Mouse (Mus musculus): Measurements from ENCODE around the gene Dync1li2.

The Dync1li2 gene

DNA sequence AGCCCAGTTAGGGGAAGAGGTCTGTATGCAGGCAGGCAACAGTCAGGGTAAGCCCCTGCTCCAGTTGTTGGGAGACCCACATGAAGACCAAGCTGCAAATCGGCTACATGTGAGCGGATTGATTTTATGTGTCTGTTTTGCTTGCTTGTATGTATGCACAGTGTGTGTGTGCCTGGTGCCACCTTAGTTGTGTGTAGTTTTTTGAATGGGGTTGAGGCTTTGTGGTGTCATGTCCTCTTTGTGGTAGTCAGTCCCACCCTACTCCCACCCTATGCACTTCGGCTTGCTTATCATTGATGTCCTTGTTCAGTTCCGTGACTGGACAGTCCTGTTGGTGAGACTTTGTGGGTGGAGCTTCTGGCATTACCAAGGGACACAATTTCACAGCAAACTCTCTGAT, 29.1 kb downstream of the Dync1li2 start:
- no peak for DNase-seq

DNA sequence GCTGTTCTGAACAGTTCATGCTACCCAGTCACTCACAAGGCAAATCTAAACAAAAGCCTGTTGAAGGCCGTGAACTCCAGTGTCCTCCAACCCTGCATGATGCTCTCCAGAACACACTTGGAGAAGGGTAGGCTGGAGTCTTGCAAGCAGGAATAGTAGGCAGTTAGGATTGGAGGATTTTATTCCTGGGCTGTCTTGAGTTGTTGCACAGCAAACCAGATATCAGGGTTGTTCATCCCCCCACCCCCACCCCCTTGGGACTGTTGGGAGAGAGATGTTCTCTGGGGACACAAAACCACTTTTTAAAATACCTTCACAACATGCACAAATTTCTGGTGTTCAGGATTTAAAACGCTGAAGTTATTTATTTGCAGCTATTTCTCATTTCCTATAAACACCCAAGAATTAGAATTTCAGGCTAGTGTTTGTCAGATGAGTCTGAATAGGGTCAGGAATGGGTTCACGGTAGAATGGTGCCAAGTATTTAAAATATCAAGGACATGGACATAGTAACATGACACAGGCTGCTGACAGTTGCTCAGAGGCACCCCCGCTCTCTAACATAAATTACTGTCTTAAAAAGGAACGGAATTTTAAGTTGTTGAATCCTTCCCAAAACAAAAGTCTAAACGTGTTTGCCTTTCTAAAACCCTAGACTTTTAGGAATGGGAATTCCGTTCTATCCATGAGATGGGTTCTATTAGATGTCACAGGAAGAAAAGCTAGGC, 29.9 kb downstream of the Dync1li2 start:
- no peak for DNase-seq

DNA sequence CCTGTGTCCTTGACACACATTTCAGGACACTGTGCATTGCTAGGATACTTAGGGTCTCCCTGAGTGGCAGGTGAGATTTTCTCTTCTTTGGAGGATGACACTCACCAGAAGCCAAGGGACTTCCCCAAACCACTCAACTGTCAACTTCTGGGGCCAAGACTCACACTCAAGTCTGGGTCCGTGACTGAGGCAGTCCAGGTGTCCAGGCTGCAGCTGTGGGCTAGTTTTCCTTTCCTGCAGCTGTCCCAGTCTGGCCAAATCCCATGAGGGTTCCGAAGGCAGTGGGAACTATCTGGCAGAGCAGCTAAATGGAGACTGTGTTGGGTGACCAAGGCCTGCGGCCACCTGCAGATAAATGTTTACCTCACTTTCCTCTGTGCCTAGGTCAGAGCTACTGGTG, 30.9 kb downstream of the Dync1li2 start:
- no peak for DNase-seq

DNA sequence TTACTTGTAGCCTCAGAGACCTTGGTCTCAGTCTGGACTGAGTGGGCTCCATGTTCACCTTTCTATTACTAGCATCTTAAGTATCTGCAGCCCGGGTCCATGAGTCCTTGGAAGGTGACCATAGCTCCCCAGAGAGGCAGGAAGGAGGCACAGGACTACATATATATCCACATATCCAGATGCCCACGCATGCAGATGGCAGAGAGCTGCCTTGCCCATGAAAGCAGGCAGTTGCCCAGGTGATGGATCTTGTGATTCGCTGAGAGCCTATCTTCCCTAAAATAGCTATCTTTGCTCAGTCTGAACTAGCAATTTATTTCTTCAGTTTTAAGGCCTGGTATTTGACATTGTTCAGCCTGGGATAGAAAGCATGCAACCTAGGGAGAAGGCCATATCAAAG, 31.4 kb downstream of the Dync1li2 start:
- DNase-seq, result peak; percentile 87

DNA sequence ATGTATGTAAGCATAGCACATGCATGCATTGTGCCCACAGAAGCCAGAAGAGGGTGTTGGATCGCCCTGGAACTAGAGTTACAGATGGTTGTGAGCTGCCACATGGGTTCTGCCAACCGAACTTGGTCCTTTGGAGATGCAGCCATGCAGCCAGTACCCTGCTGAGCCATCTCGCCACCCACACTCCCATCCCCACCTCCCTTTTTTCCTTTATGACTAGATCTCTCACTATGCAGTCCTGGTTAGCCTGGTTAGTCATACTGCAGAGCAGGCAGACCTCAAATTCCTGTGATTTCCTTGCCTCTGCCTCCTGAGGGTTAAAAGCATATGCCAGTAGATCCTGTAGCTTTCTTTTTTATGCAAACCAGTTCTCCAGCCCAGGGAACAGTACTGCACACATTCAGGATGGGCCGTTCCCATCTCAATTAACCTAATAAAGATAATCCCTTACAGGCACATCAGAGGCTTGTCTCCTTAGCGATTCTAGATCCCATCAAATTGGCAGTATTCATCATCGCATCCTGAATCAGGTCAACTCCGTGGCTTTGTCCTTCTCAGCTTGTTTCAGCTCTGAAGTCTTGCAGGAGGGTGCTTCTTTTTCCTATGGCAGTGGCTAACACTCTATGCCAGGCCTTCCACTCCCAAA, 32.1 kb downstream of the Dync1li2 start:
- peak; percentile 67 for DNase-seq

DNA sequence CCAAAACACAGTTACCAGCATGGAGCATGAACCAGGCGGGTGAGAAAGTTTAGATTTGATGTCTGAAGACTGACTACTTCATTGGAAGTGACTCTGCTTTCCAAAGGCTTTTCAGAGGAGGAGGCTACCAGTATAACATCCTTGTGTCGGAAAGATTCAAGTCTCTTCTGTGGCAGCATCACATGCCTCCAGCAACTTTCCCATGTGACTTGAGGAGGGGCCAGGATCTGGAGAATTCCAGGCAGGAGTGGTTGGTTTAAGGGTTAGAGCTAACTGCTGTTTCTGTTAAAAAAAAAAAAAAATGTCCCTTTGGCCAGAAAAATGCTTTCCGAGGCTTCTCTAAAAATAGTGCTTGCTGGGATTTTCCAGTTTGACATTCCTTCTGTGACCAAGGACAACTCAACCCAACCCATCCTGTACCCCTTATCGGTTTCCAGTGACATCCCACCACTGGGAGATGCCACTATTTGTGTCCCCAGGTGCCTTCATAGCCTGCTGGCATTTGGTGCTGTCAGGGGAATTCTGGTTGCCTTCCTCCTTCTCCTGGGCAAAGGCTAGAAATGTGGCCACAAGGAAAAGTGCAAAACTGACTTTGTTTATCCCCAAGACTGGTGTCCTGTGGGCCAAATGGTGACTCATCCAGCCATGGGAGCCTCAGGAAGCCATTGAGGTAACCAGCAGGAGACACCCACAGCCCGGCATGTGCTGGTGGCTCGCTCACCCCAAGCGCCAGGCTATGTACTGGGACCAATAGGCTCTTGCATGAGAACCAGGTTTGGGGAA, 34.3 kb downstream of the Dync1li2 start:
- no peak for DNase-seq

DNA sequence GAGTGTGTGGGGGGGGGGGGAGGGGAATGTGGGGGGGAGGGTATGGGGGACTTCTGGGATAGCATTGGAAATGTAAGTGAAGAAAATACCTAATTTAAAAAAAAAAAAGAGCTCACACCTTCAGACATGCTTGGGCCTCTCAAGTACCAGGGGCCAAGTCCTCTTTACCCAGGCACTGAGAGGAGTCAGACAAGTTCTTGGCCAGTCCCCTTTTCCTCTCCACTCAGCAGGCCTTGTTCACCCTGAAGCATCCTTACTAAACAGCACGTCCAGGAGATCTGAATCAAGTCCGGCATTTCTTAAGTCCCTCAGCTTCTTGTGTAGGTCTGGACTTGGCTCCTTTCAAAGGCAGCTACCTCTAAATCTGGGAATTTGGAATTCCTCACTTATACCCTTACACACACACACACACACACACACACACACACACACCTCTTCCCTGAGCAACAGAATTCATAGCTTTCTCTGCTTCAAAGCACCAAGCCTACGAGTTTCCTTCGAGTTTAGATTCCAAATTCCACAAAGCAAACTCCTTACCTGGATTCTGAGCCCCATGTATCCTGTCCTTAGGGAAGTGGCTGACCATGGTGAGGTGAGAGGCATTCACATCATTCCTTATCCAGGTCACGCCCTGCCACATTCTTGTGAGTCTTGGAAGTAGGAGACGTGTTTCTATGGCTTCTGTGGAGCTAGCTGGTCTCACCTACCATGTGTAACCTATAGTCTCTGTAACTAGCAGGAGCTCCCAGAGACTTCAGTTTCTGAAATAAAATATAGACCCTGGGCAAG, 36.3 kb downstream of the Dync1li2 start:
- no peak for DNase-seq

DNA sequence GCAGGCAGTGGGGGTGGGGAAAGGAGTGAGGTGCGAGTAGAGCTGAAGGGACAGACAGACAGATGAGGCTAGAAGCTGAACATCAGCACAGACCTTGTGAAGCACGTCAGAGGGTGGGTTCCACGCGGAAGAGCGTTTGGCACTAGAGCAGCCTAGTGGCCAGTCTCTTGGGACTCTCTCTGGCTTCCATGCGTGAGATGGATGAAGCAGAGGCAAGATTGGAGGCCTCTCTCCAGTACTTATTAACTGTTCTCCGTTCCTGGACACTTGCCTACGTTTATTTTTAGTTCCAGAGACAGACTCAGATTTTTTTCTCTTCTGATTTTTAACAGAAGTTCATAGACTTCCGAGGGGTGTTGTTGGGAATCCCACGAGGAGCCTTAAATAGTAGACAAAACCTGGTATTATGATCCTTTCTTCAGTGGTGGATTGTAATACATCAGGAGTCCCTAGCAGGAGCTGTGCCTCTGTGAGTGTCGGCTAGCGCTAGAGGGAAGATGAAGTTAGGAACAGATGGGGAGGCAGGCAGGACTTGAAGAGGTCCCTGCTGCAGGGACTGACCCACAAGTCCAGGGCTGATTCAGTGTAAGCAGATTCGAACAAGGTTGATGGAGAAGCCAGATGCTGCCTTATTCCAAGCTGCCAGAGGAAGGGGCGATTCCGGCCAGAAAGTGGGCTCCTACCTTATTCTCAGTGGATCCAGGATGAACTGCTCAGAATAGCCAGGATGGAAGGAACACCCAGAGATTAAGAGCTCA, 37.2 kb downstream of the Dync1li2 start:
- DNase-seq, result no peak

DNA sequence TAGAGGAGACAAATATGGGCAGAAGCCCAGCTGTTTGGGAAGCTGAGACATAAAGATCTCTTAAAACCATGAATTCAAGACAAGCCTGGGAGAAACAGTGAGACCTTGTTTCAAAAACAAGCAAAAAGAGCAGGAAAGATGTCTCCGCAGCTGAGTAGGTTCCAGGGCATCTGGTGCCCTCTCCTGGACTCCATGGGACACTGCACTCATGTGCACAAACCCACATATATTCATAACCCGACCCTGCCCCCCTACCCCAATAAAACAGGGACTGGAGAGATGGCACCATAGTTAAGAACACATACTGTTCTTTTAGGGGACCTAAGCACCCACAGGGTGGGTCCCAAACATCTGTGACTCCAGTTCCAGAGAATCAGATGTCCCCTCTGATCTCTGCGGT, 39.3 kb downstream of the Dync1li2 start:
- DNase-seq, result no peak

DNA sequence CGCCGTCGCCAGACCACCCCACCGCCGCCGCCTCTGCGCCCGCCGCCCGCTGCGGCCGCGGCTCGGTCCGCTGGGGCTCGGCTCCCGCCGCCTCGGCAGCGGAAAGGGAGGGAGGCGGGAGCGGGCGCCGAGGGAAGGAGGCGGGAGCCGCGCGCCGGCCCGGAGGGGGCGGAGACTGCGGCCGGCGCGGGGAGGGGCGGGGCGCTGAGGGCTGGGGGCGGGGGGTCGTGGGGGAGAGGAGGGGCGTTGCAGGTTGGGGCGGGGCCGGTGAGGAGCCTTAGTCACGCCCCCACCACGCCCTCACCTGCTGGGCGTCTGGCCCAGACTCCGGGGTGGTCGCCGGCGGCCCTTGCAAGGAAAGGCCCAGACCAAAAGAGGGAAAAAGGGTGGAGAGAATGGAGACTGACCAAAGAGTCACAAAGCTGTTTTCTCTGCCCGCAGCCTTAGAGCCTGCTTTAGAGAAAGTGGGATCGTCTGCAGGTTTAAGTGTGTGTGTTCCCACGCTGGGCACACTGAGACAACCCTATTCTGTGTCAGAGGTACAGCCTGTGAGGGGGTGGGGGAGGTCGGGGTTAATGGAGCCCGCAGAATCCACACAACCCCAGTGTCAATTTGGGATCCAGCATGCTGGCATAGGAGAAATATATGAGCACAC, 47.0 kb downstream of the Dync1li2 start, which contains the start of gene Cmtm4:
TSS of gene Cmtm4 (minus strand) at position 105 of the 655 bp plus-strand sequence.
- no peak for DNase-seq

DNA sequence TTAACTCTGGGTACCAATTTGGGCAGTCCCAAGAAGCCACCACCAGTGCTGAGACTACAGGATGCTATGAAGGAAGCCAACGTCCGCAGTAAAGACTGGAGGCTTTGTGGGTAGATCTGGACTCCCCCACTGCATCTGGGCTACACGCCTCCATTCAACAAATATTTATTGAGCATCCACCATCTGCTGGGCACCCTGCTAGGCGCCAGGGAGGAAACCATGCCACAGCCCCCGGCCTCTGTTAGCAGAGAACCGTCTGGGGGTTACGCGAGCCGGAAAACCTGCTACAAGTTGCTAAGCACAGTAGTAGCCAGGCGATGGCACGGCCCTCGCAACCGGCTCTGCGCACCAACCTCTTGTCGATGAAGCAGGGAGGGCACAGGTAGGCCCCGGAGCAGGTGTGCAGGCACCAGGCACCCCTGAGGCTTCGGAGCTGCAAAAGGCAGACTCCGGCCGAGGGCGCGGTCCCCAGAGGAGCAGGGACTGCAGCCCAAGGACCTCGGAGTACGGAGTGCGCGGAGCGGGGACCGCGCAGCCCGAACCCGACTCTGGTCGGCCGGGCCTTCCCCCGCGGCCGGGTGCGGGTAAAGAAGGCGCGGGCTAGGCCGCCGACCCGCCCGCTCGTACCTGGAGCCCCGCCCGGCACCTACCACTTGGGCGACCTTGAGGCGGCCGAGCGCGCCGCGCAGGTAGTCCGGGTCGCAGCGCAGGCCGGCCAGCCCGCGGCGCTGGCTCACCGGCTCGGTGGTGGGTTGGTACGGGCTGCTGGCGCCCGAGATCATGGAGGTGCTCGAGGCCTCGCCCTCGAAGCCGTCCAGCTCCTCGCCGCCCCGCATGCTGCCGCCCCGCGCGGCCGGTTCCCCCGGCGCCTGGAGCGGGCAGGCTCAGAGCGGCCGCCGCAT, 47.8 kb downstream of the Dync1li2 start:
- DNase-seq, result peak; percentile 54

DNA sequence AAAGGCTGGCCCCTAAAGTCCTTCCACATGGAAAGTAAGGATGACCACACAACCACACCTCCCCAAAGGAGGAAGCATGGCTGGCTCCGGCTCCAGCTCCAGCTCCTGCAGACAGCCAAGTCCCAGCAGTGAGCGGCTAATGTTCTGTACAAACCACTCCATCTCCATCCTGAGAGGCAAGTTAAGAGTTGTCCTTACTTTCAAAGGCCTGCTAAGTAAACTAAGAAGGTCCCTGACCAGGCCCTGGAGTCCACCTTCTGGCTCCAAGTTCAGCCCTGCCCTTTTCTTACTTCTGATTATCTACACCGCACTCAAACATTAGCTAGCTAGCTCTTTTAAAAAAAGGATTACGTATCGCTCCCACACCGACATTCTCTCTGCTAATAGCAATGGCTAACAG, 49.1 kb downstream of the Dync1li2 start:
- DNase-seq, result no peak

DNA sequence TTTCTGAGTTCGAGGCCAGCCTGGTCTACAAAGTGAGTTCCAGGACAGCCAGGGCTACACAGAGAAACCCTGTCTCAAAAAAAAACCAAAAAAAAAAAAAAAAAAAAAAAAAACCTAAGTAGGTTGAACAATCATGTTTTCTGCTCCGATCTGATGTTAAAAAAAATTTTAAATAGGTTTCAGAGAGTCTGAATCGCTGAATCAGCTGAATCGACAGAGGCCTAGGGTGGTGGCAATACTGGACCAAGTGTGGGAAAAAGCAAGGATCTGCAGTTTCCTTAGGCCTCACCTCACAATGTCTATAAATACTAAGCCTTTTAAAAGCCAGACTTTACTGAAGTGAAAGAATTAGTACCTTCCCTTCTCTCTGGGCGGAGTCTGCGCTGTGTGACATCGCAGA, 49.7 kb downstream of the Dync1li2 start:
- DNase-seq, result no peak

DNA sequence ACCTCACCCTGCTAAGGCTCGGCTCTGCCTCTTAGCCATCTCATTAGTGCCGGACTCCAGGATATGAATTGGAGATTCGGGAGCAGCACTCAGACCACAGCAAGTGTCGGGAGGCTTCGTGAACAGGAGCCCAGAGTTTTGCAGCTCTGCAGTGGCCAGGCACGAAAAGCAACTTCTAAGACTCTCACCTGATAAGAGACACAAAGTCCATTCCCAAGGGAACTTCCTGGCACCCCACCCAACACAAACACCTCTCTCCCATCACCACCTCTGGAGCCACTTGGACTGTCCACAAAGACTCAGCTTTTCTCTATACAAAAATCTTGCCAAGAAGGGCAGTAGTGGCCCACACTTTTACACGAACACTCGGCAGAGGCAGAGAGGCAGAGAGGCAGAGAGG, 52.6 kb downstream of the Dync1li2 start:
- DNase-seq, result no peak

DNA sequence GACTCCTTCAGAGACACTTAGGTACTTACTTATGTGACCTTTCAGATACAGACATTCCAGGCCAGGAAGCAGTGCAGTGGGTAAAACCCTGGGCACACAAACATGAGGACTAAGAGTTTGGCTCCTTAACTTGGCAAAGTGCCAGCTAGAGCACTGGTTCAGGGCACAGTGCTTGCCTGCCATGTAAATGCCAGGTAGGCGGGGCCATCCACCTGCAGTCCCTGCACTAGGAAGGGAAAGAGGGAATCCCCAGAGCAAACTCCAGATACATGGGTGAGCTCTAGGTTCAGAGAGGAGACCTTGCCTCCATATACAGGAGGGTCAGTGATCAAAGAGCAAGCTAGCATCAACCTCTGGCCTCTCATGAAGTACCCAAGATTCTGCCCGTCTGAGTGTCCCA, 54.9 kb downstream of the Dync1li2 start:
- DNase-seq, result no peak

DNA sequence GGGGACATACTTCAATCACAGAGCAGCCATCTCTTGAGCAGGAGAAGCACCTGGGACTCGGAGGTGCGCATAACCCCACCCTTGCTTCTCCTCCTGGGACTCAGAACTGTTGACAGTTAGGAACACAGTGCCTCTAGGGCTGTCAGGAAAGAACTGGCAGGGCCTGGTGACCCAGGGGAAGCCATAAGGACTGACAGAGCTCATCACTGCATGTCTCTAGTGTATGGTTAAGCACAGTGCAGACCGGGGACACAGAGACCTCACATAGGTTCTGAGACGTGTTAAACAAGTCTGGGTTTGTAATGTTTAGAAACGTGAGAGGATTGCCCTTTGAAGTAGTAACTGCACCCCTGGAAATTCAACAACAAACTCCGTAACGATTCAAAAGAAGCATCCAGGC, 55.3 kb downstream of the Dync1li2 start:
- DNase-seq, result no peak

DNA sequence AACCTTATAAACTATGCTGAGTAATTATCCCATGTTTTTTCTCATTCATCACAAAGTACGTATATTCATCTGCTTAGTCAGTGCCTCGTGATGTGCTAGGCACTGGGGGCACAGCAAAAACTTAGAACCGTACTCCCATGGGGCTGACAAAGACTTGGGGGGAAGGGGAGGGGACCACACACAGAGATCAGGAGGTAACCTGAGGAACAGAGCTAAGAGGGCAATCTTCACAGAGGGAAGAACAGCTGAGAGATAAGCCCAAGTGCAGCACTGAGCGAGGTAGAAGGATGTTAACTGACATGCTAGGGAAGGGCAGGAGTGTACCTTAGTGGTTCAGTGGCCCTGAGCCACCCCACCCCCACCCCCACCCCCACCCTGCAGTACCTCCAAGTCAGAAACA, 56.2 kb downstream of the Dync1li2 start:
- no peak for DNase-seq

DNA sequence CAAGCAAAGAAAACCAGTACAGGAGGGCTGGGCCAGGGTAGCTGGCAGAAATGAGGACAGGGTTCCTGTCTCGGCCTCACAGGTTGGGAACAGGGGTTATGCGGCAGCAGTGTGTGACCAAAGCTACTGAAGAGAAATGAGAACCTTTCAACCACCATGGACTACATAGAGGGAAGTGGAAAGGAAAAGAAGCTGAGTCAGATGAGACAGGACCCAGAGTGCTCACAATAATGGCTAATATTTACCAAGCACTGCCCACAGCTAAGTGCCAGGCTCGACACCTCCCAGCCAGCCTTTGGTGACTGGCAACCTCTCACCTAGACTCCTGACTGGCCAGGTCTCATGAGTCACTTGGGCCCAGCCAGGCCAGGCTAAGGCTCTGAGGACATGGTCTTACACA, 58.9 kb downstream of the Dync1li2 start:
- DNase-seq, result no peak

DNA sequence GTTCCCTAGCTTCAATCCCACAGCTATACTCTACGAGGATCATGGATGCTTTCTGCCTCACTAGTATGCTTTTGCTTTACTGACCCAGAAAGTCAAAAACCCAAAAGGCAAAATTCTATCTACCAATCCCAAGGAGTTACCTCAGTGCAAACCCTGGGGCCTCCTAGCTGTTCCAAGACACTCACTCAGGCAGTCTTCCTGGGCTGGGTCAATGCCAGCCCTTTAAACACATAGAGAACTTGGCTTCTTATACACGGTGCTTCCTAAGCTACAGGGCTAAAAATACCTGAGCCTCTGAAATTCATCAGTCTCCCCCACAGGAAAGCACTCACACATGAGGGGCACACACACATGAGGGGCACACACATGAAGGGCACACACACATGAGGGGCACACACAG, 59.6 kb downstream of the Dync1li2 start:
- no peak for DNase-seq

DNA sequence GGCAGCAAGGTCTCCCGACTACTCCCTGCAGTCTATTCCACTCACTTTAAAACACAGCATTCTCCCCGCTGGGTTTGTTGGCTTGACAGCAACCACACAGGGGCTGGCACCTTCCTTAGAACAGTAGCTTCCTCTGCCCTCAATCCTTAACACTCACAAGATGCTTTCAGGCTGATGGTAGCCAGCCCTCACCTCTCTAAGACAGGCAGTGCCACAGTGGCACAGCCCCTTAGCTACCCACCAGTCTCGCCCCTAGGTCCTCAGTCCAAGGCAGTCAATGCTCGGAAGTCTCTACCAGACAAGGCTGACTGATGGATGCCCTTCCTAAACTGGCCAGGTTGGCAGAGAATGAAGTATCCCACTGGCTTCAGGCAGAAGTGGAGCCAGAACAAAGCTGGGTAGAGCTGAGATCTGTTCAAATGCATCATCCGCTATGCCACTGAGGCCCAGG, 61.9 kb downstream of the Dync1li2 start:
- no peak for DNase-seq

DNA sequence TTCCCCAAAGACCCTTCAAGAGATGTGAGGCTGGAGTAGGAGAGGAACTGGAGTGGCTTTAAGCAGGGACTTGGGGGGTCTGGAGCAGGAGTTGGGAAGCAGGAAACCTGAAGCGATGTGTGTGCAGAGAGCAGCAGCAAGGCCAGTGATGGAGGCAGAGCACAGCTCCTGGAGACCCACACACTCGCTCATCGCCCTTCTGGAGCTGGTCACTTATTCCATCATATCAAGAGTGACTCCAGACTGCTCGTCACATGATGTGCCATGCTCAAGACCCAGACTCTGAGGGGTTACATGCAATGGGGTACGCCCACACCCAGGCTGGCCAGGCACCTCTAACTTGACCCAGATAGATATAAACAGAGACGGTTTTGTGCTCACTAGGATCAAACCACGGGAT, 62.6 kb downstream of the Dync1li2 start:
- no peak for DNase-seq
